Mouse (Mus musculus) kidney, postnatal 10 days (tissue): ENCODE measurements around the gene Ift172.

Experiments used
- DNase-seq: peaks from one replicate; pipeline ENCODE4 v3.0.0; 2021; ENCODE audit warnings: mixed read lengths

The Ift172 gene

GRCm38 (mm10) chr5:31204421-31204820, 86.5 kb downstream of the Ift172 start:
- no peak for DNase-seq

- DNase-seq: no peak
These were observed 87.0 kb downstream of the Ift172 start for GRCm38 (mm10) chr5:31203866-31204265.
